Mouse (Mus musculus): ENCODE data around the gene Gas1.
A peak's percentile ranks its signal among the peaks of the same experiment; 100 is the strongest.

Gas1 gene

DNA sequence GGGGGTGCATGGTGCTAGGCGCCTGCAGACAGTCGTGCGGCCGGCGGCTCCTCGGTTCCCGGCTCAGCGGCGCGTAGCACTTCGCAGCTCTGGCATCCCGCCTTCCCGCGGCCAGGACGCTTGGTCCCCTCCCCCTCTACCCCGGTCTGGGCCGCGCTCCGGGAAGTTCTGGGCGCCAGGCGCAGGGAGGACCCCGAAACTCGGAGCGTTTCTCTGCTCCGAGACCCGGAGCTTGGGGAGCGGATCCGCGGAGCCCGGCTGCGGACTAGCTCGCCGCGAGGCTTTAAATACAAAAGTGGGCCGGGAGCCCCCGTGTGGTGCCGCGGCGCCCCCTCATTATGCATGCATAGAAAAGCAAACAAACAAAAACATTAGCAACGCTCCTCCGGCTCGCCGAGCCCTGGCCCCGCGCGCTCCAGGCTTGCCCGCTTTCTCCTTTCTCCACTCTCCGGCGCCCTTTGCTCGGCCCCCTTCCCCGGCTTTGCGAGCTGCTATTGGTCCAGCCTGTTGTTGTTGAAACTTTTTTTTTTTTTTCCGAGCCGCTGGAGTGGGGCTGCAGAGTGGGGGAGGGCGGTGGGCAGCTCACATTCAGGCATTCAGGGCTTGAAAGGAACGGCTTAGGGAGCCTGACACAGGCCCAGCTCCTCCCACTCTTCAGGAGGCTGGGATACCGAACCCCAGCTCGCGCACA is at the start of gene Gas1:
Gene Gas1, minus strand, starts transcription at position 260 of the 691 bp plus-strand sequence.
- DNase-seq (ENCODE audit: extremely low spot score) = peak; percentile 97

GRCm38 (mm10) chr13:60226251-60226836 is 49.2 kb upstream of the Gas1 start:
- DNase-seq (ENCODE audit: extremely low spot score) = peak; percentile 71

GRCm38 (mm10) chr13:60225736-60226135 is 48.6 kb upstream of the Gas1 start:
- no peak for DNase-seq (ENCODE audit: extremely low spot score)

GRCm38 (mm10) chr13:60225276-60225675 is 48.1 kb upstream of the Gas1 start:
- no peak for DNase-seq (ENCODE audit: extremely low spot score)

GRCm38 (mm10) chr13:60223797-60224196 is 46.6 kb upstream of the Gas1 start:
- DNase-seq (ENCODE audit: extremely low spot score) = no peak

- DNase-seq (ENCODE audit: extremely low spot score) = no peak
These were observed 45.2 kb upstream of the Gas1 start for GRCm38 (mm10) chr13:60222336-60222735.

- no peak for DNase-seq (ENCODE audit: extremely low spot score)
These were observed 36.7 kb upstream of the Gas1 start for GRCm38 (mm10) chr13:60213896-60214295.

DNA sequence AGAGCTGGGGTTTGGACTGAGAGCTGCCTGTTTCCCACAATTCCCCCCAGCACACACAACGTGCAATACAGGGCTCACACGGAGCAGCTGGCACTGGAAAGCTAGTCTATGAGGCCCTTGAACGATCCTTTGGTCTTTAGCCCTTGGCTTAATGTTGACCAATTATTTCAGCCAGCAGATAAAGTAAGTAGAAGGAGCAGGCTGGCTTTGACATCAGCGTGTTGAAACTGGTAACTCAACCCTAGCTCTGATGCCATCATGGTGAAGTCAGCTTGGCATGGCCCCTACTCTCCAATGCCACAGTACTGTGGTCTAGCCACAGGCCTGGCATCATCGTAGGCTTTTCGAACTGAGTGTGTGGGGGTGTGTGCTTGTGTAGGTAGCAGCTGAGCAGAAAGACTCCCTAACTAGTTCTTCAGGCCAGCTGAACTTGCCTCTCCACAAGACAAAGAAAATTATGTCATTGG is 30.0 kb upstream of the Gas1 start:
- DNase-seq (ENCODE audit: extremely low spot score) = no peak

DNA sequence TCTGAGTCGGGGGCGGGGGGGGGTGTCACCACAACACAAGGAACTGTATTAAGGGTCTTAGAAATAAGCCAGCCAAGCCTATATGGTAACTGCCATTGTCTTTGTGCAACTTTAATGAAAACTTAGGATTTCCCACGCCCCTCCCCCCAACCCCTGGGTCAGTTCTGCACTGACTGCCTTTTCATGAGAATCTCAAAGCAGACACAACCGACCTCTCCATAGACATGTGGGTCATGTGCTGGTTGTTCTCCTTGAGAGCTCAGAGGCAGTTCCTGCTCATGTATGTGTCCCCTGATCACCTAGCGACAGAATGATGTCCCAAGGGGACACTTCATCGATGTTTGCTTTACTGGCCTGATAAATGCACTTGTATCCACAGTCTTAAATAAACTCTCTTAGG is 27.6 kb upstream of the Gas1 start:
- DNase-seq (ENCODE audit: extremely low spot score) = no peak

- no peak for DNase-seq (ENCODE audit: extremely low spot score)
These were observed 16.1 kb upstream of the Gas1 start for GRCm38 (mm10) chr13:60193273-60193672.

DNA sequence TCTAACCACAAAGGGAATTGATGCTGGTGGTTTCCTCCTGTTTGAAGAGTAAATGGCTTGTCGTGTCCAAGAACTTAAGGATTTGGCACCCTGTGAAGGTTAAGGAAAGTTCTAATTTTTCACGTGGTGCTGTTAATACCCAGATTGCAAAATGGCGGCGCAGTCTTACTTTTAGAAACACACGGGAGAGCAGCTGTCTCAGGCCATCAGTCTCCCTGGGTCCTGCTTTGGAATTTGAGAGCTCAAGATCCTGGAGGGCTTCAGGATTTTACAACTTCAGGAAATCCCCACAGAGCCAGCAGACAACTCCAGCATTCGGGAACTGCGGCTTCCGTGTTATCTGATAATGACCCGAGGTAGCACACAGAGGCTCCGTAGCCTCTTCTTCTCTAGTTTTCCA is 12.8 kb upstream of the Gas1 start:
- DNase-seq (ENCODE audit: extremely low spot score) = no peak

GRCm38 (mm10) chr13:60188952-60189351 is 11.8 kb upstream of the Gas1 start:
- no peak for DNase-seq (ENCODE audit: extremely low spot score)

GRCm38 (mm10) chr13:60187276-60187675 is 10.1 kb upstream of the Gas1 start:
- no peak for DNase-seq (ENCODE audit: extremely low spot score)

GRCm38 (mm10) chr13:60182346-60182745 is 5.2 kb upstream of the Gas1 start:
- no peak for DNase-seq (ENCODE audit: extremely low spot score)

- DNase-seq (ENCODE audit: extremely low spot score) = no peak
These were observed 2.5 kb upstream of the Gas1 start for GRCm38 (mm10) chr13:60179641-60180040.

GRCm38 (mm10) chr13:60178416-60178815 is 1.3 kb upstream of the Gas1 start:
- DNase-seq (ENCODE audit: extremely low spot score) = peak; percentile 93

DNA sequence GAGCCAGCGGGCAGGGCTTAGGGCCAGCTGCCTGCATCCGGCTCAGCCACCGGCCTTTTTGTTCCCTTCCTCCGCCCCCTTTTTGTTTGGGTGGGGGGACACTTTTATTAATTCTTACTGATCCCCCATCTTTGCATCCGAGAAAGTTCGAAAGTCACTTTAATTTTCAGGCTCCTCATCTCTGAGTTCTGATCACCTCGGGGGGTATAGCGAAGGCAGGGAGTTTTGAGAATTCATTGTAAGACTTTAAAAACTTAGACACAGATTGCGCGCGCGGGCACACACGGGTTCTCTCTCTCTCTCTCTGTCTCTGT is 589 bp upstream of the Gas1 start:
- DNase-seq (ENCODE audit: extremely low spot score) = no peak

DNA sequence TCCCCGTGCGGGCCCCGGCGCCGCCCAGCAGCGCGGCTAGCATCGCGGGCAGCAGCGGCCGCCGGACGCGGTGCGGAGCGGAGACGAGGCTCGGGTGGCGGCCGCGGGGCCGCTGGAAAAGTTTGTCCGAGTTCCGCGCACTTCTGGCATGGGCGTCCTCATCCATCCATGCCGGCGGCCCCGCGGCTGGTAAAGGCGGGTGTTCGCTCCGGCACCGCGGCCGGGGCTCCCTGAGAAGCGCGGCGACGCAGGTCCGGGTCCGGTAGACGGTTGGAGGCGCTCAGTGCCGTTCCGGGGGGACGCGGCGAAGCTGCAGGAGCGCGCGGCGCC is 424 bp downstream of the Gas1 start:
- no peak for DNase-seq (ENCODE audit: extremely low spot score)

DNA sequence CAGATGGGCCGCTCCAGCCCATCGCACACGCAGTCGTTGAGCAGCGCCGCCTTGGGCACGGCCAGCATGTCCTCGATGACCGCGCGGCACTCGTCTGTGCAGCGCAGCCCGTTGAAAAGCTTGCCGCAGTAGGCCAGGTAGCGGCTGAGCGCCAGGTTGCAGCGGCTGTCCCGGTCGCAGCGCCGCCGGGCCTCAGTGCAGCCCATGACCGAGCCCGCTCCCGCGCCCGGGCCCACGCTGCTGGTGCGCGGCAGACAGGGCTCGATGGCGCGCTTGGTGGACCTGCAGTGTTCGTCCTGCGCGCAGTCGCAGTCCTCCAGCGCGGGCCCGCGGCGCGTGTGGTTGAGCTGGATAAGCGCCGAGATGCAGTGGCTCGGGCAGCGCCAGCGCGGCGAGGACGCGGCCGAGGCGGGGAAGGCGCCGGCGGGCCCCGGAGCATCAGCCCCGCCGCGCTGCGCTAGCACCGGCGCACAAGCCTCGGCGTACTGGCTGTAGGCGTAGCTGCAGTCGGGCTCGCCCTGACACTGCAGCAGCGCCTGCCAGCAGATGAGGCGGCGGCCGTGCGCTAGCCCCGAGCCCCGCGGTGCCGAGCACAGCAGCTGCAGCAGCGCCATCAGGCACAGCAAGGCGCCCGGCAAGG is 909 bp downstream of the Gas1 start:
- no peak for DNase-seq (ENCODE audit: extremely low spot score)

- DNase-seq (ENCODE audit: extremely low spot score) = peak; percentile 71
These were observed 1.6 kb downstream of the Gas1 start for GRCm38 (mm10) chr13:60175490-60176135.

DNA sequence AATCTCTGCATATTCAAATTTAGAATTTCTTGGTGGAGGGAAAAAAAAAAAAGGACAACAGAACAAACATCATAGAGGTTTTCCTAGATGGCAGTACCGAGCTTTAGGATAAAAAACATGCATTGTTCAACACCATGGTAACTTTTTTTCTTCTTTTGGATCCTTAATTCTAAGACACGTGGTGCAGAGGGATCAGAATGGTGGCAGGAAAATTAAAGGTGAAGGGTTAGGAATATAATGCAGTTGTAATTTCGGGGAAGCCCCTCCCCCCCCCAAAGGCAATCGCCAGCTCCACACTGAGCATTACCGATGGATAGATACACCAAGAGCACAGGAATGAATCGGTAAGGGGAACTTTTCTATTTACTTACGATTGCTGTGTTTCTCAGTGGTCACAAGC is 2.2 kb downstream of the Gas1 start:
- DNase-seq (ENCODE audit: extremely low spot score) = peak; percentile 51

- peak; percentile 67 for DNase-seq (ENCODE audit: extremely low spot score)
These were observed 3.3 kb downstream of the Gas1 start for GRCm38 (mm10) chr13:60173591-60174524.
